Mouse (Mus musculus) C2C12 (cell line): ENCODE measurements around the gene Kdm5b. TPM values are rescaled to one million over a fixed set of nuclear protein-coding genes. Genes with fewer than 3 reads are reported as not detected.

ENCODE experiments used
- H3K27me3 ChIP-seq: one replicate; pipeline ENCODE4 v1.6.1; 2011; ENCODE audit not compliant: control insufficient read depth, insufficient read depth, insufficient read length
- H3K36me3 ChIP-seq: one replicate; pipeline ENCODE4 v1.6.1; 2011; ENCODE audit not compliant: control insufficient read depth, insufficient read depth
- H3K4me3 ChIP-seq: one replicate; pipeline ENCODE4 v1.5.1; 2011; ENCODE audit warnings: mild to moderate bottlenecking, control low read depth; ENCODE audit not compliant: poor library complexity, insufficient read depth, severe bottlenecking
- H3K79me2 ChIP-seq: one replicate; pipeline ENCODE4 v1.6.1; 2011; ENCODE audit not compliant: control insufficient read depth, insufficient read depth
- H3K79me3 ChIP-seq: one replicate; pipeline ENCODE4 v1.6.1; 2011; ENCODE audit warnings: low read depth, control low read depth
- H3ac ChIP-seq: one replicate; pipeline ENCODE3; 2011; ENCODE audit warnings: low read depth; ENCODE audit not compliant: control insufficient read depth, insufficient read length
- CEBPB ChIP-seq: IDR thresholded peaks from one replicate; pipeline ENCODE4 v1.6.1; 2011; ENCODE audit warnings: low read depth, mild to moderate bottlenecking, control low read depth, moderate library complexity
- CTCF ChIP-seq: IDR thresholded peaks from one replicate; pipeline ENCODE4 v1.5.1; 2011; ENCODE audit not compliant: control insufficient read depth, insufficient read depth, insufficient read length
- FOSL1 ChIP-seq: IDR thresholded peaks from one replicate; pipeline ENCODE4 v1.8.0; 2011; ENCODE audit warnings: mild to moderate bottlenecking, low read length; ENCODE audit not compliant: poor library complexity, insufficient read depth, severe bottlenecking
- MAX ChIP-seq: IDR thresholded peaks from one replicate; pipeline ENCODE4 v1.6.1; 2011; ENCODE audit warnings: mild to moderate bottlenecking, control low read depth
- MYOD1 ChIP-seq: IDR thresholded peaks from one replicate; pipeline ENCODE4 v1.6.1; 2011; ENCODE audit warnings: low read depth; ENCODE audit not compliant: control insufficient read depth, insufficient read length
- MYOG ChIP-seq: IDR thresholded peaks from one replicate; pipeline ENCODE4 v1.6.1; 2011; ENCODE audit not compliant: control insufficient read depth, insufficient read length; ENCODE audit errors: extremely low read depth
- USF1 ChIP-seq: IDR thresholded peaks from one replicate; pipeline ENCODE4 v1.6.1; 2011; ENCODE audit warnings: low read depth, mild to moderate bottlenecking, control low read depth, moderate library complexity
- polyA plus RNA-seq: library from polyadenylated mRNA; unstranded; fragments of >200 nt; fragmentation: generic; extraction: Trizol; gene quantifications from one replicate; pipeline ENCODE4 v1.2.1, GENCODE M21; 2012; ENCODE audit warnings: missing spikeins

Kdm5b gene
- polyA plus RNA-seq, 1 experiment = 3.4 TPM

DNA sequence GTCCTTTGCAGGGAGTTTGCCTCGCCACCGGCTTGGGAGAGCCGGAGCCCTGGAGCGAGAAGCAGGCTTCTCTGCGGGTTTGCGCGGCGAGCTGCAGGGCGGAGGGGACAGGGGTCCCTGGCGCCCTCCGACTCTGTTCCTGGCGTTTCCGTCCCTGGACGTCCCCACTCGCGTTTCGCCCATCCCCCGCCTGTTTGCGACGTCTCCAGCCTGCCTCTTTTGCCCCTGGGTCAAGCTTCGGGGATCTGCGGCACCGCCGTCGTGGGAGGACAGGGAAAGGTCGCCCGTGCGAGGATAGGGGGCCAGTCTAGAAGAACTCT, 87.0 kb downstream of the Kdm5b start:
- H3K27me3 ChIP-seq = peaks cover 56% of the 10 kb centered on the region
- no peaks in the 10 kb centered on the region for H3K79me3 ChIP-seq
- no peak overlapping the region for H3ac ChIP-seq
- H3K36me3 ChIP-seq = no peaks in the 10 kb centered on the region
- TF ChIP-seq MYOD1 (no peak), CTCF (no peak), FOSL1 (no peak), USF1 (no peak), MAX (no peak), CEBPB (no peak), MYOG (no peak)
- H3K4me3 ChIP-seq = no peak overlapping the region
- H3K79me2 ChIP-seq = no peaks in the 10 kb centered on the region

DNA sequence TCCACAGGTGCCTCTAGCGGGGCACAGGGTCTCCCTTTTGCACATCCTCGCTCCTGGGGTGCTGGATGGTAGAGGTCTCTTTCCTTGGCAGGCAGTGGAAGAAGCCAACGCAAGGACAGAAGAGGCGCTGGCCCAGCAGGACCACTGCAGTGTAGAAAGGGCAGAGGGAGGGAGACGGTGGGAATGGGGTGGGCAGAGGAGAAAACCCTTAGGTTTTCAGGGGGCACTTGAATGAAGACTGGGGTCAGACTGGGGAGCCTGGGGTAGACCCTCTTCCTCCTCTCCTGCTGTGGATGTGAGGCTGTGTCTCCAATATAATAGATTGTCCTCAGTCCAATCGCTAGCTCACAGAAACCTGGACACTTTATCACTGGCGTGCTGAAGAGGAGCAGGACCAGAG, 87.6 kb downstream of the Kdm5b start:
- no peak overlapping the region for H3K4me3 ChIP-seq
- no peaks in the 10 kb centered on the region for H3K36me3 ChIP-seq
- no peaks in the 10 kb centered on the region for H3K79me2 ChIP-seq
- H3K27me3 ChIP-seq = peaks cover 54% of the 10 kb centered on the region
- no peaks in the 10 kb centered on the region for H3K79me3 ChIP-seq
- TF ChIP-seq FOSL1 (no peak), USF1 (no peak), MAX (no peak), CTCF (no peak), CEBPB (no peak), MYOD1 (no peak), MYOG (no peak)
- H3ac ChIP-seq = no peak overlapping the region

DNA sequence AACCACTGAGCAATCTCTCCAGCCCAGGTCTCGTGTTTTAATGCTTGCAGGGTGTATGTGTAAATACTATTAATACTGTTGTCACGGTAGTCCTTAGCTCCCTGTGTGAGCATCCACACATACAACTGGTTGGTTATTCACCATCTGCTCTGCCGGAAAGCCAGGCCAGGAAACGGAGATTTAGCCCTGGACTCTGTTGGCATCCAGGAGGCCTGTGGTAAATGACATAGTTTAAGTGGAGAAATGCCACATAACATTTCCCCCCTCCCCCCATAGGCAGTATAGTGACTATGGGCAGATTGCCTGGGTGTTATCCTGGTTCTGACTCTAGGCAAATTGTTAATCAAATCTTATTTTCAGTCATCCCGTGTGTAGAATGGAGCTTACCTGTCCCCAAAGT, 90.8 kb downstream of the Kdm5b start:
- Histone ChIP-seq H3K4me3 (no peak overlapping the region), H3ac (no peak overlapping the region), H3K27me3 (peaks cover 42% of the 10 kb centered on the region), H3K36me3 (no peaks in the 10 kb centered on the region), H3K79me2 (no peaks in the 10 kb centered on the region), H3K79me3 (no peaks in the 10 kb centered on the region)
- TF ChIP-seq CTCF (no peak), MYOG (no peak), CEBPB (no peak), FOSL1 (no peak), MAX (no peak), USF1 (no peak), MYOD1 (no peak)

DNA sequence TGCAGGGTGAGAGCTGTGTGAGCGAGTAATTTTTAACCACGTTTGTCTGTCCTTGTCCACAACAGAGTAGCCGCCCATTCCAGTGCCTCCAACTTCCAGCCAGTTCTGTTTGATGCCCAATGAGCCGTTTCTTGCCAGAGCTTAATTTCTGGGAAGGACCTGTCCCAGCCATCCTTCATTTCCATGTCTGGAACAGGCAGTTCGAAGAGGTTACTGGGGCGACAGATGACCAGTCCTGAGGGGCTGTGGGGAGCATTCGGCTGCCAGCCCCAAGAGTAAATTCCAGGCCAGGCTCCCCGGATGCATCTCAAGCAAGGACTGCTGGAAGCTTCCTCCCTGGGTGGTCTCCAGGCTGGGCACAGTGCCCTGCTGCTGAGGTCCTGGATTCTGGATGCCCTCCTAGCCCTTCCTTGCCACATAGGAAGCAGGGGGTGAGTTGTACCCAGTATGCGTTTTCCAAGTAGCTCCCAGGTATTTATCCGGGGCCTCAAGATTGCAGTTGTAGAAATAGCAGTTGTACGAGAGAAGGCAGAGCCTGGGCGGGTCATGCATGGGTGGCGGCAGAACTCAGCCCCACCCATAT, 91.4 kb downstream of the Kdm5b start:
- Histone ChIP-seq H3K27me3 (peaks cover 41% of the 10 kb centered on the region), H3K79me2 (no peaks in the 10 kb centered on the region), H3K36me3 (no peaks in the 10 kb centered on the region), H3ac (no peak overlapping the region), H3K79me3 (no peaks in the 10 kb centered on the region), H3K4me3 (no peak overlapping the region)
- TF ChIP-seq CTCF (no peak), FOSL1 (no peak), MYOD1 (no peak)

DNA sequence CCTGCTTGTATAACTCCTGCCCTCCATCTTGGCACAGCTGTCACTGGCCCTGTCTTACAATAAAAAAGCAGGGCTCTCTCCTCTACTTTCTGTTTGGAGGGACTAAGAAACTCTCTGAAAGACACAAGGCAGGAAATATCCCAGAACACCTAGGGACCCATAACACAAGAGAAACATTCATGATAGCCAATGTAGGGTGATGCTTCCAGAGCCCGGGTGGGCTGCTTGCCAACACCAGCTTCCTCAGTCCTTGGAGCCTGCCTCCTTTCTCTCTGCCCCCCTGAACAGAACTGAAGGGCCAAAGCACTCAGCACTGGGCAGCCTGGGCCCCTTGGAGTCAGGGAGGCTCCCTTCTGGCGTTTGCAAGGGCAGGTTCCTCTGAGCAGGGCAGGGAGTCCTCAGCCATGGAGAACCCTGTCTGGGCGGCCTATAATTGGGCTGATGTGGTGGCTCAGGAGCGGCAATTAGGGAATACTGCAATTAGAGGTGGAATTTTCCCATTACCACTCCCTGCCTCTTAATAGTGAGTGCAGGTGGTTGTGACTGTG, 92.0 kb downstream of the Kdm5b start:
- H3K4me3 ChIP-seq = no peak overlapping the region

DNA sequence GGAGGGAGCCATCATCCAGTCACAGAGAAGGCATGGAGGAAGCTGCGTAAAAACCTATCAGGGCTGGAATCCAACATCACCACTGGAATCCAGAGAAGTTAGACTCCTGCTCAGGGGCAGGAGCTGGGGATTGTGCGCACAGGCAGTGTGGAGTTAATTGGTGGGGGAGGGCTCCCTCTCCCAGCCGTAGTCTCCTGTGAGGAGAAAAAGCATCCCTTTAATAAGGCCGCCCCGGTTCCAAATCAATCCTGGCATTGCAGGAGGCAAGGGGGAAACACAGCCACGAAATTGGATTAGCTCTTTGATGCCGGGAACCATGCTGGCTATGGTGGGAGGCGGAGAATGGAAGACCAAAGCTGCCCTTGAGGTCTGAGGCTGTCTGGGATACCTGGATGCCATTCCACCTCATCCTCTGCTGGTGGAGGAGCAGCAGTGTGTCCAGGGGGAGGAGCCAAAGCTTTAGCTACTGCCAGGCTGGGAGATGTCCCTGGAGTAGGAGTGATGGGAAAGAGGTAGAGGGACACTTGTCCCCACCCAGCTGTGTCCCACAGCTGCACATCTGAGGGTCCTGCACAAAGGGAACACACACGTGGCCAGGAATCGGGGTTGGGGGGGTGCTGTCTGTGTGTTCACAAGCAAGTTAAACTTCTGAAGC, 93.8 kb downstream of the Kdm5b start:
- no peak overlapping the region for H3K4me3 ChIP-seq
- no peak for TF ChIP-seq CTCF
- no peaks in the 10 kb centered on the region for H3K79me3 ChIP-seq
- peaks cover 27% of the 10 kb centered on the region for H3K27me3 ChIP-seq
- H3K79me2 ChIP-seq = no peaks in the 10 kb centered on the region
- H3K36me3 ChIP-seq = no peaks in the 10 kb centered on the region
- H3ac ChIP-seq = no peak overlapping the region

More for the DNA sequence above, 92.0 kb downstream of the Kdm5b start:
- TF ChIP-seq CTCF = no peak
- TF ChIP-seq MYOG = no peak
- Histone ChIP-seq H3K79me2 (no peaks in the 10 kb centered on the region), H3K36me3 (no peaks in the 10 kb centered on the region), H3K27me3 (peaks cover 35% of the 10 kb centered on the region), H3ac (no peak overlapping the region), H3K79me3 (no peaks in the 10 kb centered on the region)

DNA sequence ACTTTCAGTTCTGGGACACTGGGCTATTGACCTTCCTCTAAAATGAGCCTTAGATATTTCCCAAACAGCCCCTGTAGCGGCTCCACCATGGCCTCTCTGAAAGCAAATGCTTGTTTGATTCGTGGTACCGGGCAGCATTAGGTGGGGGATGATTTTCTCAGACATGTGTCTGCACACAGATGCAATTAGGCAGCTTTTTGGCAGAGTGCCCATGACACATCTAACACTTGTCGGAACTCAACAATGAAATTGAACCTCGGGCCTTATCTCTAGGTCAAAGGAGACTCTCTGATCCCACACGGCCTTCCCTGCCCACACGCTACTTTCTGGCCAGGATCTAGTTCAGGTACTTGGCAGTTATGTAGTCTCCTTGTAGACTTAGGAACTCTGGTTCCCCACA, 98.9 kb downstream of the Kdm5b start:
- Histone ChIP-seq H3K36me3 (no peaks in the 10 kb centered on the region), H3K27me3 (peaks cover 37% of the 10 kb centered on the region)
- TF ChIP-seq MAX (no peak), CTCF (no peak), MYOD1 (no peak), USF1 (no peak), MYOG (no peak), FOSL1 (no peak), CEBPB (no peak)

More for the DNA sequence above, 98.9 kb downstream of the Kdm5b start:
- Histone ChIP-seq H3K79me2 (no peaks in the 10 kb centered on the region), H3ac (no peak overlapping the region), H3K4me3 (no peak overlapping the region), H3K79me3 (no peaks in the 10 kb centered on the region)
